Mouse (Mus musculus): ENCODE data around the gene Lrrc3b. TPM values are rescaled to one million over a fixed set of nuclear protein-coding genes. Genes with fewer than 3 reads are reported as not detected.

The Lrrc3b gene
- total RNA-seq (2021) = 10 to 100 TPM; 13.9 to 16.2 TPM

- DNase-seq = peak; percentile 66
Observed at GRCm38 (mm10) chr14:15438485-15439157, at the start of gene Lrrc3b. Gene Lrrc3b (minus strand): TSS chr14:15438987.

DNA sequence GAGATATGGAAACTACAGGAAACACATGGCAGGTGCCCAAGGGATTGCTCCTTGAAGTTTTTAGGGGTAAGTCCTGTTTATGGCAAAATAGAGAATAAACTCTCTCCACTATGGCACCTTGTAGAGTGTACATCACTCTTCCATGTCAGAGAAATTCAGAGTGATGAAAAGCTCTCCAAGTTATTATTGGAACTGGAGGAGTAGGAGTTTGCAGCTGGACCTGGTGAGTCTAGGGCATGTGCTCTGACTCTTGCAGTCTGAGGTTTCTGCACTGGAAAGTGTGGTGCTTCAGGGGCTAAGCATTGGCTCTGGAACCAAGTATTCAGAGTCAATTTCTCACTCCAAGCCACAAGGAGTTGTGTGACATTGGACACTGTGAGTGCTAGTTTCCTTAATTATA lies 38.9 kb upstream of the Lrrc3b start:
- DNase-seq = no peak

DNA sequence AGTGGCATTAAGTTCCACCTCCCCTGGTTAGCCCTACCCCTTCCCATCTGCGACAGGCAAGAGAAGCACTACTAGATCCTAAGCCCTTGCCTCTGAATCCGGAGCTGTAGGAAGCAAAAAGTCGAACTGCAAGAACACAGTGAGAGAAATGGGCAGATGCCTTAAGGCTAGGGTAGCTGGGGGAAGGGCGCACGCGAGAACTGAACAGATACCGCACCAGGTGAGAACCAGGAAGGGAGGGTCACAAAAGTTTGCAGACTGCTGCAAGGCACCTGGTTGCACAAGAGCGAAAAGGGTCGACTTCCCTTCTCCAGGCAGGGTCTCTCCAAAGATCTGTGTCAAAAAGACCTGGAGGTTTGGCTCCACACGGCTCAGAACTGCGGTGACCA lies 697 bp downstream of the Lrrc3b start:
- peak; percentile 6 for DNase-seq

GRCm38 (mm10) chr14:15437501-15437941 lies 1.3 kb downstream of the Lrrc3b start:
- peak; percentile 17 for DNase-seq

DNA sequence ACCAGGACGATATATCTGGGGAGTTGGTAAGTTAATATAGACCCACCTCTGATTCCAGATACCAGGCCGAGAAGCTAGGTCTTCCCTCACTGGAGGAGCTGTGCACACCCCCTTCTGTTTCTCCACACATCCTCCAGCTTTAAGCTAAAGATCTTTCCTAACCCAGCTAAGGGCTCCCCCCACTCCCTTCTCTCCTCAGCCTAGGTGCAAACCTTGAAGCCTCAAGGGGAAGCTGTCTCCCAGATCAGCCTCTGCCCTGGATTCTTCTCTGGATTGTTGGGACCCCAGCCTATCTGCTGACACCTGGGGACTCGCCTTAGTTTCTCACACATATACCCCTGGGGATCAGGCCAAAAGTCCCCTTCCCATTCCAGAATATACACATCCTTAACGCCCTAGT lies 1.7 kb downstream of the Lrrc3b start:
- no peak for DNase-seq

DNA sequence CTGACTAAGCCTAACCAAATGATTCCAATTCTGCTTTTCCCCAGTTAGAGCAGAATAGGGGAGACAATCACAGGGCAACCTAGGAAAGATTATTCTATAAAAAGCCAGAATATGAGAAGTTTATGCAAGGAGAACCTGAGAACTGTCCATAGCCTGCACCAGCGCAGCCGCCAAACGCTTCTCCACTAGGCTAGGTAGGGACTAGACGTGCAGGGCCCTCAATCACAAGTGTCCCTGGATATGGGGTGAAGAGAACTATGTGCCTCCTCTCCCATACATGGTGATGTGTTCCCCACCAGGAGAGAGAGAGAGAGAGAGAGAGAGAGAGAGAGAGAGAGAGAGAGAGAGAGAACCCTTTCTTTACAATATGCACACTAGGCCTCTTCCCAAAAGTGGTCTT lies 2.2 kb downstream of the Lrrc3b start:
- DNase-seq = no peak

- DNase-seq = no peak
Observed at GRCm38 (mm10) chr14:15432396-15432795, 6.4 kb downstream of the Lrrc3b start.

DNA sequence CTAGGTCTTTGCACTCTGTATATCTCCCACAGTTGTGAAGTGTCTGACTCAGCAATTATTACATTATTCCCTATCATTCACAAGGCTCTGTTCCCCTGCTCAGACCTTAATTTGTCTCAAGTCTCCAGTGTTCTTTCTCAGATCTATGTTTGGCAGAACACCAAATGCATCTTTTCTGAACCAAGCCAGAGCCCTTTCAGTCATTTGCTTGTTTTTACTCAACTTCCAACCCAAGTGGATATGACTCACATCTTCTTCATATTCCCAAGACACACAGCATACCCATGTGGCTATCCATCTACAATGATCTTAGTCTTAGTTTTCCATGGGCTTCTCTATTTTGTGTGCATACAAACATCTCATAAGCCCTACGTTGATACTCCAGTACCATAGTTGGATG lies 17.2 kb downstream of the Lrrc3b start:
- DNase-seq = no peak

- DNase-seq = no peak
Observed at GRCm38 (mm10) chr14:15410686-15411534, 27.9 kb downstream of the Lrrc3b start.

GRCm38 (mm10) chr14:15385536-15385935 lies 53.3 kb downstream of the Lrrc3b start:
- no peak for DNase-seq

GRCm38 (mm10) chr14:15384972-15385371 lies 53.8 kb downstream of the Lrrc3b start:
- no peak for DNase-seq

- no peak for DNase-seq
Observed at GRCm38 (mm10) chr14:15384532-15384931, 54.3 kb downstream of the Lrrc3b start.

DNA sequence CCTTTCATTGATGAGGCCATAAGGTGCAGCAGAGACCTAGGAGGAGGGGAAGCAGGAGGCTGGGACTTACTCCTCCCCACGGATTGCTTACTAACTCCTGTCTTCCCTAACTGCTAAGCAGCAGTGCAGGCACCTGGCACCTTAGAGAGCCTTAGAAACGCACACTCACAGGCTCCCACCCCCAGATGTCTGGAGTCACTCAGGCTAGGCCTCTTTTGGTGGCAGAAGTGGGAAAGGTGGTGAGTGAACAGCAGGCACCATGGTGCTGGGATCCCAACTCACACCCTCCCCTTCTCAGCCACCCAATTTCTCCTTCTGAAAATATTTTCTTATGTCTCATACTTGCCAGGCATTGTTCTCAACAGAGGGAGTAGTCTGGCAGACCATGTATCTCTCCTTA lies 55.7 kb downstream of the Lrrc3b start:
- no peak for DNase-seq

DNA sequence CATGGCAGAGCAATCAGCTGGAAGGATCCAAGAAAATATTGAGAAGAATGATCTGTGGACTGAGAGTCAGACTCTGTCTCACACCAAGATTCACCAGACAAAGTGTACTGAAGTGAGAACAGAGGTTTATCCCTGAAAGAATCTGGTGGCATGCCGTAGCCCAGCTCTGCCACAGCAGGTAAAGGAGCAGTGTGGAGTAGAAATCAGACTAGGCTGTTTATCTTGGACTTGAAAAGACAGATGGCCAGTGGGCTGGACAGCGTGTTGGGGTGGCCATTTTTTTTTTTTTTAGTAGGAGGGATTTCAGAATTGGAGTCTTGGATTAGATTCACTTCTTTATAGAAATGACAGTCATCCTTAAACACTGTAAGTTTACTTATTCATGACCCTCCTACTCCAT lies 61.4 kb downstream of the Lrrc3b start:
- DNase-seq = no peak

GRCm38 (mm10) chr14:15376786-15377185 lies 62.0 kb downstream of the Lrrc3b start:
- no peak for DNase-seq

DNA sequence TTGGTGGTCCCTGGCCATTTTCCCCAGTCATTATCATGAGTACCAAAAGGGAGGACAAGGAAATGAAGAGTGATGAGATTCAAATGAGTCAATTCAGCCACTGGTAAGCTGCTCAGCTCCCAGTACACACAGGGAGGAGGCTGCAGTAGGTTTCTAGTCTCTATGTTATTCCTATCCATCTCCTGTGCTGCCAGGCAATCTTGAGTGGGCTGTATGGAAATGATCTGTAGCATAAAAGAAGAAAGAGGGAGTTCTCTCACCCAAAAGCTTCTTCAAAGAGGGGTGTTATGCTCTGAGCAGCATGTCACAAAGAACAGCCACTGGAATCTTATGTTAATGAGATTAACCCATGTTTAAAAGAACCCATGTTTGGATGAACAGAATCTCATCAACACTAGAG lies 64.5 kb downstream of the Lrrc3b start:
- DNase-seq = no peak

- DNase-seq = peak; percentile 33
Observed at GRCm38 (mm10) chr14:15372985-15373384, 65.8 kb downstream of the Lrrc3b start.

DNA sequence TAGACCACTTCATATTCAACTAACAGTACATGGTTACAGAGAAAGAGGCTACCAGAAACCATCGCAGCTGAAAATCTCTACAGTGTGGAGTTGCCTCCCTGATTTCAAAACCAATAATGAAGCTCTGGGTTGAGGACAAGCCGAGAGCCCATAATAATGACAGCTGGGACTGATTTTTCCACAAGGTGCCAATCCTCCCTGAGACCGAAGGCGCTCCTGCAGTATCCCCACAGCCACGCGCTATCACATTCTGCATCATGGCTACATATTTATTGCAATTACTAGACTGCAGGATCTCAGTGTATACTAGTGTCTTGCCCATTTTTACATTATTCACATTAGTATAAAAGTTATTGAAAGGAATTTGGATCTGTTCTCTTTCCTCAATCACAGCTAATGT lies 73.7 kb downstream of the Lrrc3b start:
- no peak for DNase-seq

DNA sequence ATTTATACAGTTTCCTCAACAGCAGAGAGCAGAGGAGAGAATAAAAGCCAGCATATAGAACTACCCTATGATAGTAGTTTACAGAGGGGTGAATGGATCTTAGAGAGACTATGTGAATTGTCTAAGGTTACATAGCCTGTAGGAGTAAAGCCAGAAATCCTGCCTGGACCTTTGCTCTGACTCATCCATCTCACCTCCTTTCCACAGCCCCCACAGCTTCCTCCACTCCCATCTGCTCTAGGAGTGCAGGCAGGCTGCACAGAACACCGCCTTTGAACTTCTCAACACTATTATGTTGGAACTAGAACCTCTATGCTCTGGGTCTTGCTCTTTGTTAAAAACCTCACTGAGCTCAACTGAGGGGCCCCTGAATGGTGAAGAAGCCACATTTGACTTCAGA lies 78.9 kb downstream of the Lrrc3b start:
- DNase-seq = no peak

- DNase-seq = no peak
Observed at GRCm38 (mm10) chr14:15359134-15359533, 79.7 kb downstream of the Lrrc3b start.

GRCm38 (mm10) chr14:15355512-15355911 lies 83.3 kb downstream of the Lrrc3b start:
- DNase-seq = peak; percentile 88

DNA sequence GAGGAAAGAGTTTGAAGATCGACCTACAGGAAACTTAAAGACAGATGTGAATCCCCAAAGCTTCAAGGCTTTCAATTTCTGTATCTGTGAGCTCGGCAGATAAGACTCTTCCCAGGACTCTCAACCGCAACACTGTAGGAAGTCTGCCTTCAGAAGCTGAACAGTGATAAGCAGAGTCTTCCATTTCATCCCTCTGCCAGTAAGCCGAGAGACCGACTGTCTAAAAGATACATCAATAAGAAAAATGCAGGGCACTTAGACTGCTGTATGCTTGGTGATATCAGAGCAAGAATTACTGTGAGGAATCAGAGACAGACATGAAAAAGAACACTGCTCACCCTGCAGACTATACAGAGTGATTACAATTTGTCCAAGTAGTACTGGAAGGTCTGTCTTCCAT lies 84.5 kb downstream of the Lrrc3b start:
- DNase-seq = no peak

DNA sequence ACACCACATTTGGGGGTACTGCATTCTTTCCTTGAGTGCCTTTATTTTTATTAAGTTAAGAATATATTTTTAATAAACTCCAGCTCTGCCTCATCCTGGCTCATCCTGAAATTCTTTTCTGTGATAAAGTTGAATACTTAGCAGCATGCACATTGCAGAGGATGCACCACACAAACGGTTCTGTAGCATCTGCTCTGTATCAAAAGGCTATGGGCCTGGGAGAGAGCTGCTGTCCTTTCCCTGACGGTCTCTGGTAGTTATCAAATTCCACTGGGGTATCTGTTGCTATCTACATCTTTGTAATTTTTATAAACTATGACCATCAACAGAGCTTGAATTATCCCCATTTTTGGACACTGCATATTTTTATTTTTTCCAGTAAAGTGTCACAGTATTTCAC lies 105.7 kb downstream of the Lrrc3b start:
- DNase-seq = no peak

DNA sequence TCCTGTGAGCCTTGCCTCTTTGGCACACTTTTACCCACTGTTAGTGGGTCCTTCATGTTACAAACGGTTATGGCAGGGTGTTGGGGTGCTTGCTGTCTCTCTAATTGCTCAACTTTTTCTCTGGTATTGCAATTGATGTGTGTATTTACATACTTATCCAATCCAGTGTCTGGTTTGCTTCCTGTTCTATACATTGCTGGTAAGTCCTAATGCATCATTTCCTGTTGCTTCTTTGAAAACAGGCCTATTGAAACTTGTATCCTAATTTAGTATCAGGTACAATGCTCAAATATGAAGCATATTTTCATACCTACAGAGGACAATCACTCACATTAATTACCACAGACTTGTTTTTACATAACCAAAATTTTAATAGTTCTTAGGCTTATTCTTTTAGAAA lies 107.4 kb downstream of the Lrrc3b start:
- DNase-seq = no peak
